Mouse (Mus musculus) right cerebral cortex, adult 2 months (tissue): ENCODE data around the gene Terf2ip.

Source experiments
- DNase-seq, 2 experiments: peaks; one replicate each; pipeline ENCODE4 v3.0.0; 2021 to 2022; ENCODE audit warnings: low spot score in 2 of 2

Gene Terf2ip

DNA sequence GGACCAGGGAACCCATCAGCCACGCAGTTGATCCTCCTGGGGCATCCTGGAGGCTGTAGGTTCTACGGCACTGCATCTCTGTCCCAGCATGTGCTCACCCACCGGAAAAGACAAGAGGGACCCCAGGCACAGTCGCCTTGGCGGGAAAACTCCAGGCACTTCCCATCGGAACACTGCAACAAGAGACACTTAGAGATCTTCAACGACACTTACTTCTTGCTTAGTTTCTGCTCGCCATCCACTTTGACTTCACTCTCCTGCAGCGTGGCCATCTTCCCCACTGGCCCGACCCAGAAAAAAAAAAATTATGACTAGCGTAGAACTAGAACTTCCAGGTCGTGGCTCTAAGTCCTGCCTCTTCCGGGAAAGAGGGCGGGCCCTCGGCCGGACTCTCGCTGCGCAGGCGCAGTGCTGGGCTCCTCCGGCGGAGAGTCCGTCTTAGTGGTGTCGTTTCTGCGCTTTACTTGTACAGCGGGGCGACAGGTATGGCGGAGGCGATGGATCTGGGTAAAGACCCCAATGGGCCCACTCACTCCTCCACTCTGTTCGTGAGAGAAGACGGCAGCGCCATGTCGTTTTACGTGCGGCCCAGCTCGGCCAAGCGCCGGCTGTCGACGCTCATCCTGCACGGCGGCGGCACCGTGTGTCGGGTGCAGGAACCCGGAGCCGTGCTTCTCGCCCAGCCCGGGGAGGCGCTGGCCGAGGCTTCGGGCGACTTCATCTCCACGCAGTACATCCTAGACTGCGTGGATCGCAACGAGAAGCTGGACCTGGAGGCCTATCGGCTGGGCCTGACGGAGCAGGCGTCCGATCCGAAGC lies at the start of gene Terf2ip, which contains the start of gene Kars:
TSS of gene Terf2ip (plus strand) at position 402 of the 819 bp plus-strand sequence.
TSS of gene Kars (minus strand) at position 327 of the 819 bp plus-strand sequence.
- DNase-seq = peak; percentile 89 to 92

DNA sequence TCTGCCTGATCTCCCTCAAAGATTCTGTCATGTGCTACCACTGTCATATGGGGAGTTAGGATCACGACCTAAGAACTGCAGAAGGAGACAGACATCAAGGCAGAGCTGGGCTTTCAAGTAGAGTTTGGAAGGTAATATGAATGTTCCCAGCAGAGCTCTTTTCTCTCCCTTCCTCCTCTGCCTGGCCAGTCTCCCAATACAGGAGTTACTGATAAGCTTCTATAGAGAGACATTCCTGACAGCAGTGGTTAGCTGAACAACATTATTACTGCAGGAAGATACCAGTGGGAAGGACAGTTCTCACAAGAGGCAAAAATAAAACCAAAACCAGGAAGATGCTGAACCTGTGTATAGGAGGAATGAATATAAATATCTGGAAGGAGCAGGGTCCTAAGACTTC lies 48.6 kb upstream of the Terf2ip start:
- DNase-seq = no peak

DNA sequence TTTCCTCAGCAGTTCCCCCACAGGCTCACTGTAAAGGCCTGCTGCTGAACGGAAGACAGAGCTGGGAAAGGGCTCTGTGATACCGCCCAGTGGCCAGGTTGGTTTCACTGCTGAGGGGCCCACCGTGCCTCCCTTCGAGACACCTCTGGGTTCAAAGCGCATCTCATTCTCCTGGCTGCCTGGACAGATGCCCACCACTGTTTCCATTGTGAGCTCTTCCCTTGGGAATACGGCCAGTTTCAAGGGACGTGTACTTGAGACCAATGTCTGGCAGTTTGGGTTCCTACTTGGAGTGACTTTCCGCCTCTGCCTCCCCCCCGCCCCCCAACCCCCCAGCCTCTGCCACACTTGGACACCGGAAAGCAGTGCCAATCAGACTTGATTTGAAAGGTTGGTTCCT lies 48.1 kb upstream of the Terf2ip start:
- no peak for DNase-seq

DNA sequence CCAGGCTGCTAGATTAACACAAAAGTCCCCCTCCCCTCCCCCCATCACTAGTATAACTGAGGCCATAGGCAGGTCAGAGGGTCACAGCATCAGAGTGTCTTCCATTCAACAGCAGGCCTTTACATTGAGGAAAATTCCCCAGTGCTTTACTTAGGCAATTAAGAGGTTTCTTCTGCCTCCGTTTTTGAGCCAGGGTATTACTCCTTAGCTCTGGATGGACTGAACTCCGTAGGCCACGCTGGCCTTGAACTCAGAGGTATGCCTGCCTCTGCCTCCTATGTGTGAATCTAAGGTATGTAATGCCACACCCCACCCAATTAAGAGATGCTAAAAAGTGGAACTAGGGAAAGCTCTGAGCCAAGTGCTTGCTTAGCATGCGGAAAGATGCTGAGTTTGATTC lies 47.7 kb upstream of the Terf2ip start:
- no peak for DNase-seq

DNA sequence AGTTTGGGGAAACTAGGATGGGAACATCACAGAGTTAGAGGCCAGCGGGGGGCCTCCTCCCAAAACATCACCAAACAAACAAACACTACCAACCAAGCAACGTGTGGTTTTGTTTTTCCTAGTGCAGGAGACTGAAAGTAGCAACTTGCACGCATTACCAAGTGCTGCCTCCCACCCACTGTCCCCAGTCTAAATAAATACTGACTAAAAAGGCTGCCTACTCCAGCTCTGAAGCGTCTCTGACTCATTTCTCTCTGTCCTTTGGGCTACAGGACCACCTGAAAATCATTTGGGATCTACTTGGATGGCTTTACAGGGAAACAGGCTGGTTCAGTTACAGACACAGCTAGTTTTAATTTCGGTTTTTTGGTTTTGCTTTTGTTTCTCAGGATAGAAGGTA lies 46.8 kb upstream of the Terf2ip start:
- no peak for DNase-seq

DNA sequence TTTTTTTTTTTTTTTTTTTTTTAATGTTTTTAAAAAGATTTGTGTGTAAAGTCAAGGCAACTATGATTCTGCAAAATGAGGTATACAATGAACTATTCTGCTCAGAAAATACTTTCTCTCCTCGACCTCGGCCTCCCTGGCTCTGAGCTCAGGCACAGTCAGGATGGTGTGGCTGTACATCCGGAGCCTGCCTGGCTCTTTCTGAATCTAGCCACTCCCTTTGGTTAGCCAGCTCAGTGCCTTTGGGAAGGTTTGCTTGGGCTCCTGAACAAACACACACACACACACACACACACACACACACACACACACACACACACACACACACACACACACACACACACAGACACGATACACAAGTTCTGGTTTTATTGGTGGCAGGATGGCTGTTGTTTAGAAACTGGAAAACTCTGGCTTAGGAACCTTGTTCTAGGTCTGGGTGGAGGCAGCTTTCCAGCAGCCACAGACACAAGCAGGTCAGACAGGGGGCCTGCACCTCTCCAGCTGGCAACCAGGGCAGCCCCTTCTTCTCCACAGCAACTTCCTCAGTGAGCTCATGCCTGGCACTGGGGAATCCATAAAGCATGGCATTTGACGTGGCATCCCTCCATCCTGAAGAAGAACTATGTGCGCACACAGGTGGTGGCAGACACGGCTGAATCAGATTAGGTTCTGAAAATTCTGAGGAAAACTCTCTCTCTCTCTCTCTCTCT lies 46.2 kb upstream of the Terf2ip start:
- DNase-seq = no peak

DNA sequence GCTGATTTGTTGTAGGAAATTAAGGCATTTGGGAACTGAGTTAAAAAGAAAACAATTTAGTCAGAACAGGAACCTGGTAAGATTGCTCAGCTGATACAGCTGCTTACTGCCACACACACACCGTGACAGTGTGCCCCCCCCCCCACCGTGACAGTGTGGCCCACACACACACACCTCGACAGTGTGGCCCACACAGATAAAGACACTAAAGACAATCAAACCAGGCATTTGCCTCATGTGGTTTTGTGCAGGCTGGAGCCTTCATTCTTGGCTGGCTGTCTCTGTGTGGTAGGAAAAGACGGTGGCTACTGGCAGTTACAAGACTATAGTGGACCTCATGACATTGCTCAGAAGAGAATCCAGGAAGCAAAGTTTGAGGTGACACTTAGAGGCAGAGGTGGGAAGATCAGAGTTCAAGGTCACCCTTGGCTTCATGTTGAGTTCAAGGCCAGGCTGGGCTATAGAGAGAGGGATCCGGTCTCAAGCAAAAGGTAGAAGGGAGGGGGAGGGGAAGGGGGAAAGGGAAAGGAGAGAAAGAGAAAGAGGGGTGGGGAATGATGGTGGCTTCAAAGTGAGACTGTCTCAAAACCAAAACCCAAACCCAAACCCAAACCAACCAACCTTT lies 43.8 kb upstream of the Terf2ip start:
- no peak for DNase-seq

DNA sequence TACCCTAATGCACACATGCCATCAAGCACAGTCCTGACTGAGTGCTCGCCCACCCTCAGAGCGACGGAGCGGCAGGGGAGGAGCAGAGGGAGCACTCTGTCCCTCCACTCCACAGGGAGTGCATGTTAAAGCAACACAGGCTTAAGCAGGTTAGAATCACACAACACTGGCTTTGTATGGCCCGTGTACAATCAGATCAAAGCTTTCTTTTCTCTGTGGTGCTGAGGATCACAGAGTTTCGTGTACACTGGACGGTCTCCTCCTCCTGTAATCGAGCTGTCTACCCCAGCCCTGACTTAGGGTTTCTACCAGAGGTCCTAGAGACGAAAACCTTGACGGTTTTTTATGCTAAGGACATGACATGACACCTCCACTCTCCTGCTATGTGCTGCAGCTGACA lies 42.7 kb upstream of the Terf2ip start:
- no peak for DNase-seq

DNA sequence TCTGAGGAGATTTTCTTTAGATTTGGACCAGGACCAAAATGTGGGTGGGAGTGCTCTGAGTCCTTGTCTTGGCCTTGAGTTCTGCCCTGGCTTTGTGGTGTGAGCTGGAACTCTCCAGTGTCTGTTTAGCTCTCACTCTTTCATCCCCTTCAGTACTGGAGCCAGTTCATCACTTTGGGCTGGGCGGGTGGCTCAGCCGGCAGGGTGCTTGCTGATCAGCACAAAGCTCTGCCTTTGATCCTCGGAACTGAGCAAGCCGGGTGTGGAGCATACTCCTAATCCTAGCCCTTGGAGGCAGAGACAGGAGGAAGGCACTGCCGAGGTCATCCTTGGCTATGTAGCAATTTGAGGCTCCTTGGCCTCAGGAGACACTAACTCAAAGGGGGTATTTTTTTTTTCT lies 42.2 kb upstream of the Terf2ip start:
- no peak for DNase-seq

DNA sequence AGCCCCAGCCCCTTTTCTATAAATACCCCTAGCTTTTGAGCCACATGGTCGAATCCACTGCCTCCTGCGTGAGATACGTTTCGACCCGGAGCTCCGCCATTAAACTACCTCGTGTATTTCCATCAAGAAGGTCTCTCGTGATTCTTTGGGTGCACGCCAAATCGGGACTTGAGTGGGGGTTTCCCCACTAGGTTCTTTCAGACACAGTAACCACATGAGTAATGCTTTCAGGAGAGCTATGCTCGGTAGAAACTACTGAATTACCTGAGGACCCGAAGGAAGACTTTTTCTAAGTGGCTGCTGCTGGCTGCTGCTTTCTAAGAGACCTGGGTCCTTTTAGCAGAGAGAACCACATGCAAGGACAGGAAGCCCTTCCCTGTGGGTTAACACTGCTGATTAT lies 37.1 kb upstream of the Terf2ip start:
- DNase-seq = no peak

DNA sequence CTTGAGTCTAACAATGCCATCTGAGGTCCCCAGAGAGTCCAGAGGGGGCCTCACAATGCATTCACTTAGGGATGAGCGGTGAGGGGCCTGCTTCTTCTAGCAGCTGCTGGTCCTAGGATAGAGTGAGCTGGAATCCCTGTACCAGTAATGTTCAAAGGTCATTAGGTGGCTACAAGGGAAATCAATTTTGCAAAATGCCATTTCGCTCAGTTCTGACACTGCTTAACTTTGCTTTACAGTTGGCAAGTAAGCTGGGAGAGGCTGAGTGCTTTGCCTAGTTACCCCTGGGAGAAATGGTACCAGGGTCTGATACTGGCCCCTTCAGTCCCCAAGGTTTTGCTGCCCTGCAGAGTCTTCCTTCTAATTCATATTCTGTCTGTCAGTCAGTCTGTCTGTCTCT lies 35.5 kb upstream of the Terf2ip start:
- DNase-seq = no peak

DNA sequence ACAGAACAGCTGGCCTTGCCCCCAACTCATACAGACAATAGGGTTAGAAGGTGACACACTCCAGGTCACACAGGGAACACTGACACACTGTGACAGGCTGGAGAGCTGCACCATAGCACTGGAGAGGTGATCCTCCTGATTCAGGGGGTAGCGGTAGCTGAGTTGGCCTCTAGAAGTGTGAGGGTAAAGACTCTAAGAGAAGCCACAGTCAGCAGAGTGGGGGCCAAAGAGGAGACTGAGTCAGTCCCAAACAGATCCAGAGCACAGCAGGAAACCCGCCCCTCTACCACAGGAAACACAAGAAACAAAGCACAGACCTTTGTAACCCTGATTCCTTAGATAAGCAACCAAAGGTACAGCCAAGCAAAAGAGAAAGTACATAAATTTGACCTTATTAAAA lies 34.9 kb upstream of the Terf2ip start:
- DNase-seq = no peak

DNA sequence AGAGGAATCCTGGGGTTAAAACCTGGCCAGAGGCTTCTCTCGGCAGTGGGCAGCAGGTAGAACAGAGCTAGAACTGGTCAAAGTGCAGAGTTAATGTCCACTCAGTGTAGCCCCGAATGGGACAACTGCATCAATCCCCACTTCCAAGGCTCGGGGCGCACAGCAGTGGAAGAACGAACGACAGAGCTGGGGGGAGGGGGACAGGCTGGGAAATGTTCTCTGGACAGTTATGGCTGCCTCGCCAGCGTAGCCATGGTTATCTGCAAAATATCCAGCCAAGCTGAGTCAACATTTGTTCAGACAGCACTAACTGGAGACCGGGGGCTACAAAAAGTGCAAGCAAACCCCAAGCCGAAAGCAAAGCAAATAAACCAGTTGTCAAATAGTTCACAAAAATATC lies 33.1 kb upstream of the Terf2ip start:
- DNase-seq = no peak

DNA sequence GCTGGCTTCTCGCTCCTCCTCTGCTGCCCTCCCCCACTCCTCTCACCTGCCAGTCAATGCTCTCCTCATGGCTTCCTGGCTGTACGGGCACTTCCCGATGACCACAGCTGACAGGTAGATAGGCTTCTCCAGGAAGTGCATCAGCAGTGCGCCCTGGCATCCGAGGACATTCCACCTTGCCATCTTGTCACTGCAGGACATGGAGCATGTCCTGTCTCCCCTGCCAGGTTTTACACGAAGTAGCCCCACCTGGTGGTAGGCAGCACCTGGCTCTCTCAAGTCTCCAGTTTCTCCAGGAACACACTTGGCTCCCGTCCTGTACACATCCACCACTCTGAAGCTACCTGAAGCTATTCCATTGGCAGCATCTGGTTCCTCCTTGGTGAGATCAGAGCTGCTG lies 29.1 kb upstream of the Terf2ip start:
- no peak for DNase-seq

DNA sequence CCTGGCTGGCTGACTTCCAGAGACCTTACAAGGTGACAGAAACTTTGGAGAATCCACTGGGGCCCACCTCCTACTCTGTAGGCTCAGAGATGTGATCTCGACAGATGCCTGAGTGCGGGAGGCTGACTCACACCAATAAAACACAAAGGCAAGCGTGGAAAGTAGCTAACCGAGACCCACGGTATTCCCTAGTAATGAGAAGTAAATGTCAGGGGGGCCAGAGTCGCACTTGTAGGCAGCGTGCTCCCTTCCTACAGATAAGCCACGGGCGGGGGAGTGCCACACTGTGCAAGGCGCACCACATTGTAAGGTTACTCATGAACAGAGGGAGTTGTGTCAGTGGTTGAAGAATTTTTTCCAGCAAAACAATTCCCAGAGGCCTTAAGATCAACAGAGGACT lies 26.7 kb upstream of the Terf2ip start:
- DNase-seq = peak; percentile 35 to 56

DNA sequence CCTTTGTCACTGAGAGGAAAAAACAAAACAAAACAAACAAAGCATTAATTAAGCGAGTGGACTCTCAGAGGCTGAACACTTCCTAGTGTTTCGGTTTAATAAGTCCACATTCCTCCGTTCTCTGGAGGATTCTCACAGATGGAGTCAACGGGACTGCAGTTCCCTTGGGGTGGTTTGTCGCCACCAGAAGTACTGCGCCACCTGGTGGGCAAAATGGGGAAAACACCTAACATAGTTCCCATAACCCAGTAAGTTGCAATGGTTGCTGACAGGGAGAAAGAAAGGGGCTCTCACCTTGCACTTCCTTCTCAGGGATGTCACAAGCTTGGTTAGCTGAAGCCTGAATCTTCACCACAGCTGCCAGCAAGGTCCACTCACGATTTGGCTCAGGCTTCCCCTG lies 21.3 kb upstream of the Terf2ip start:
- peak; percentile 80 to 84 for DNase-seq

DNA sequence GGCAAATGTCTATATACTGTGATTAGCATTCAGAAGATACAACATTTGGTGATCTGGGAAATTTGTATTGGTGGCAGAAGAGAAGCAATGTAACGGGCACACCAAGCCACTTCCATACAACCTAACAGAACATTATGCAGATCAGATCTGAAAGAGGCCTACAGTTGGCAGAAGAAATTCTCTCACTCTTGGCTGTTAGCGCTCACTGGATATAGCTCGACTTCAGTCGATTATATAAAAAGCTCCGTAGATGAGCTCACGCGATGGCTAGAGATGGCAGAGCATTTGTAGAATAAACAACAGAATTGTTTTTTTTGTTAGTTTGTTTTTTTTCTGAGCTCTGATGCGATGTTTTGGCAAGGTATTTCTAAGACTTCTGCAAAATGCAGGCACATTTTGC lies 19.9 kb upstream of the Terf2ip start:
- DNase-seq = peak in 1 of 2 experiments; percentile 9

DNA sequence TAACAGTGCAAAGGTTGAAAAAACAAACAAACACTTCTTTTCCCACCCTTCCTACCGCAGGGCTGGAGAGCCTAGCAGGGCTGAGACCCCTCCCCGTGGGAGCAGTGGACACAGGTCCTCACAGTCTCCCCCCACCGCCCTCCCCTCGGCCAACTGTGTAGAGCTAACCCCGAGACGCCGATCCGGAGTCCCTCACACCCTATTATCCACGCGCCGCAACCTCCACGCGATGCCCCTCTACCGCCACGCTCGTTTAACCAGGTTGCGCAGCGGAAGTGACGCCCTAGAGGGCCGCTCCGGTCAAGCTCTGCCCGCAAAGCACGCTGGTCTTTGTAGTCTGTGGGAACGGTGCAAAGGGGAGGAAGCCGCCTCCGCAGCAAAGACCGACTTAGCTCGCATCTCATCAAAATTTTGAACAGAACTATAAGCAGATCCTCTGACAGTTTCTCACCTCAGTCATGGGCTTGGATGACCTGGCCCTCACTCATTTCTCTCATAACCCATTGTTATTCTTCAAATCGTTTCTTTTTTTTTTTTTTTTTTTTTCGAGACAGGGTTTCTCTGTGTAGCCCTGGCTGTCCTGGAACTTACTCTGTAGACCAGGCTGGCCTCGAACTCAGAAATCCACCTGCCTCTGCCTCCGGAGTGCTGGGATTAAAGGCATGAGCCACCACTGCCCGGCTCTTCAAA lies 19.0 kb upstream of the Terf2ip start, which contains the start of gene Adat1:
TSS of gene Adat1 (minus strand) at position 290 of the 690 bp plus-strand sequence.
- peak; percentile 90 to 91 for DNase-seq

DNA sequence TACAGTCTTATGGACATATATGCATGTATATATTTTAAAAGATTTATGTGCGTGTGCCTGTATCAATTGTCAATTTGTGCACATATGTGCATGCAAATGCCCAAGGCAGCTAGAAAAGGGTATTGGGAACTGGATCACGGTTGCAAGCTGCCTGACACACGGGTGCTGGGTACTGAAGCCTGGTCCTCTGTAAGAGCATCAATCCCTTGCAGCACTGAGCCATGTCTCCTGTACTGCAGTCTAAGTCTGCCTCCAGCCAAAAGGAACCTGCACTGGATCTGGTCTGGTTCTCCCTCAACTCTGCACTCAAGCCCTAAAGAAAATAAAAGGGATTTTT lies 18.5 kb upstream of the Terf2ip start:
- no peak for DNase-seq

DNA sequence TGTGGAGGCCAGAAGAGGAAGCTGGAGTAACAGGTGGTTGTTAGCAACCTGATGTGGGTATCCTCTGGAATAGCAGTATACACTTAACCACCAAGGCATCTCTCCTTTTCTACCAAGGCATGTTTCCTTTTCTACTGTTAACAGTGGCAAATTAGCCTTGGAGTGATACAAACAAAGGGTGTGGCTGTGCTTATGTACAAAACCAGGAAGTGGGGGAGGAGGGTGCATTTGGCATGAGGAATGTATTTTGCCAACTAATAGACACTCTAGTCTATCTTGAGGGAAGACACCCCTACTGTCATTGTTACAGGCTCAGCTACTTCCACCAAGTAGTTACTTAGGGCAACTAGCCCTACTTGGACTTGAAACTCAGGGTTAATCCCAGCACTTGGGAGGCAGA lies 6.4 kb upstream of the Terf2ip start:
- DNase-seq = no peak

DNA sequence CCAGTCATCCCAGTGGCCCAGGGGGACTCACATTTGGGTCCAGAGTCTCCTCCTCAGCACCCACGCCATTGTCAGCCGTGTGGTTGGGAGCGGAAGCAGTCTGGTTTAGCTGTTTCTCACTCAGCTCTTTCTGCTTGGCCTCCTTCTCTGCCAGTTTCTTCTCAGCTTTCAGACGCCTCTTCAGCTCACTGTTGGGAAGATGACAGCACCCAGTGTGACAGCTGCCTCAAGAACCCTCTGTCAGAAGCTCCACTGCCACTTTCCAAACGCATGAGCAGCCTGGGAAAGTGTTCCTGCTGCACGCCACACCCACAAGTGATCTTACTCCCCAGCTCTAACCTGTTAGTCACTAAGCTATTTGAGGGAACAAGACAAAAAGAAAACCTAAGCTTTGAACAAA lies 5.6 kb upstream of the Terf2ip start:
- DNase-seq = peak; percentile 38 to 44

DNA sequence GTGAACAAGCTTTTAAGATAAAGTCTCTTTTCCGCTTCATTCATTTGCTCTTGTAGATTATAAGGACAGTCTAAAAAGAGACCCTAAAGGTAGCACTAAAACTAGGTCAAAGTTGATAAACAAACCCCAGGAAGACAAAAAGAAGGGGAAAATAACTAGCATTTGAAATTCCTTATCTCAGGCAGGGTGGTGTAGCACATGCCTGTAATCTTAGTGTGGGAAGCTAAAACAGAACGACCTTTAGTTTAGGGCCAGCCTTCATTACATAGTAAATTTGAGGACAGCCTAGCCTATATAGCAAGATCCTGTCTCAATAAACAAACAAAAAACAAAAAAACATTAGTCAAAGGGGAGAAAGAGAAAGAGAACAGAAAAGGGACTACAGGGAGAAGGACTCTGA lies 3.5 kb upstream of the Terf2ip start:
- no peak for DNase-seq
